Mouse (Mus musculus) ES-E14 (cell line): Measurements from ENCODE around the gene Arhgap24.

Experiments used
- HCFC1 ChIP-seq: IDR thresholded peaks from 2 replicates; pipeline ENCODE4 v1.6.1; 2012; ENCODE audit warnings: low read length, inconsistent platforms, borderline replicate concordance; ENCODE audit not compliant: insufficient read depth
- ZC3H11A ChIP-seq: IDR thresholded peaks from 2 replicates; pipeline ENCODE4 v1.6.1; 2012; ENCODE audit warnings: low read depth, mild to moderate bottlenecking, inconsistent platforms, low read length, borderline replicate concordance
- ZNF384 ChIP-seq: IDR thresholded peaks from 2 replicates; pipeline ENCODE4 v1.6.1; 2012; ENCODE audit warnings: low read depth, low read length, inconsistent platforms

DNA sequence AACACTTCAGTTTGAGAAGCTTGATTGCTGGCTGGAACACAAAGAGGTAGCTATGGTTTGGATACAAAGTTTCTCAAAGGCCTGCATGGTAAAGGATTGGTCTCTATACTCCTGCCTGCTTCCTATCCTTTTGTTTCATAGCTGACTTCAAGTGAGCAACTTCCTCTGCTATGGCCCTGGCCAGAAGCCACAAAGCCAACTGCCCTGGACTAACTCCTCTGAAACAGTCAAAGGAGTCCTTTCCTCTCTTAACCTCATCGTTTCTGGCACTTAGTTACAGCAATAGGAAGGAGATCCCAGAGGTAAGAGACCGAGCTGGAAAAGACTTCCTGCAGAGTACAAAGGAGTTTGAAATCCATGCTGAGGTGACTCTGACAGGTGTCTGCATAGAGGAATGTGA lies 224.0 kb downstream of the Arhgap24 start:
- TF ChIP-seq ZNF384 (no peak), HCFC1 (no peak), ZC3H11A (no peak)
